8 mouse cellular contexts compared by ENCODE assay signal in genomic region chr19:41846366-41847090, GRCm38 (mm10). TPM values are rescaled to one million over a fixed set of nuclear protein-coding genes. Genes with fewer than 3 reads are reported as not detected.
DNase-seq lines count a peak whose midpoint lies in the region; ATAC-seq and TF ChIP-seq lines count a peak whose summit lies in the region.

No protein-coding gene starts in this region.

- TF ChIP-seq POLR2A in heart, adult 2 months (IDR thresholded peaks at IDR 0.05; ENCODE audit: insufficient read depth, low read depth, low read length) = no peak

- no peaks in the 10 kb centered on the region for H3K79me2 ChIP-seq in heart, adult 2 months (replicated peaks; ENCODE audit: control insufficient read depth, insufficient read depth, low read length)

- no peak for ATAC-seq in embryonic facial prominence, embryonic 15.5 days (ENCODE audit: insufficient number of reproducible peaks, low FRiP score, low TSS enrichment, low read depth)
- ATAC-seq in hindbrain, embryonic 12.5 days (ENCODE audit: low FRiP score) = no peak
- no peak for ATAC-seq in lung, postnatal 0 days

- 0 out of 2 replicates have a peak, but pooled peaks have one; percentile 31 for TF ChIP-seq EP300 in heart, adult 2 months (IDR thresholded peaks at IDR 0.05; ENCODE audit: insufficient read depth, low read depth, low read length)
- TF ChIP-seq EP300 in lung, postnatal 0 days (IDR thresholded peaks at IDR 0.05) = no peak

- peaks cover 4% of the 10 kb centered on the region for H3K4me1 ChIP-seq in heart, adult 2 months (ENCODE audit: control insufficient read depth, insufficient read depth, low read length)
- peaks cover 29% of the 10 kb centered on the region for H3K4me1 ChIP-seq in embryonic facial prominence, embryonic 15.5 days
- H3K4me1 ChIP-seq in hindbrain, embryonic 12.5 days = peaks cover 32% of the 10 kb centered on the region
- H3K4me1 ChIP-seq in lung, postnatal 0 days (ENCODE audit: insufficient read depth, low read depth, low read length) = peaks cover 4% of the 10 kb centered on the region; the same call in 1 of the 2 replicates

- peak overlapping the region; percentile 88 for H3K9ac ChIP-seq in heart, adult 2 months (ENCODE audit: low read depth, low read length)
- peak overlapping the region; percentile 50 for H3K9ac ChIP-seq in embryonic facial prominence, embryonic 15.5 days
- H3K9ac ChIP-seq in hindbrain, embryonic 12.5 days = peak overlapping the region; percentile 87
- peak overlapping the region; percentile 78; the same call in 1 of the 2 replicates for H3K9ac ChIP-seq in lung, postnatal 0 days (replicated peaks; ENCODE audit: low read depth)

- DNase-seq in heart, adult 2 months = peak; percentile 37 to 38
- no peak for DNase-seq in heart, postnatal 25 days (ENCODE audit: low spot score)
- DNase-seq in Muller cell, postnatal 12 days (ENCODE audit: inconsistent ontology term) = peak; percentile 54
- peak; percentile 16 for DNase-seq in lung, postnatal 0 days (ENCODE audit: low spot score)
- DNase-seq in left cerebral cortex, adult 9 months (ENCODE audit: low spot score in 2 of 2) = no peak
- DNase-seq in spleen, postnatal 14 days (ENCODE audit: low spot score in 2 of 2) = no peak

- no peaks in the 10 kb centered on the region for H3K27me3 ChIP-seq in heart, adult 2 months (ENCODE audit: control insufficient read depth, insufficient read depth, low read length)
- H3K27me3 ChIP-seq in embryonic facial prominence, embryonic 15.5 days = 0 out of 2 replicates have a peak, but pooled peaks cover 5% of the 10 kb centered on the region
- H3K27me3 ChIP-seq in hindbrain, embryonic 12.5 days = no peaks in the 10 kb centered on the region
- H3K27me3 ChIP-seq in lung, postnatal 0 days (replicated peaks; ENCODE audit: insufficient read depth, low read length) = no peaks in the 10 kb centered on the region

- peak overlapping the region; percentile 99 for H3K27ac ChIP-seq in heart, adult 2 months
- no peak overlapping the region for H3K27ac ChIP-seq in embryonic facial prominence, embryonic 15.5 days (replicated peaks)
- peak overlapping the region; percentile 92; the same call in 1 of the 2 replicates for H3K27ac ChIP-seq in hindbrain, embryonic 12.5 days
- H3K27ac ChIP-seq in lung, postnatal 0 days (ENCODE audit: low read length) = peak overlapping the region; percentile 94

- peak overlapping the region; percentile 98 for H3K4me2 ChIP-seq in embryonic facial prominence, embryonic 15.5 days (replicated peaks)
- peak overlapping the region; percentile 98 for H3K4me2 ChIP-seq in hindbrain, embryonic 12.5 days (replicated peaks)
- peak overlapping the region; percentile 97 for H3K4me2 ChIP-seq in lung, postnatal 0 days (replicated peaks; ENCODE audit: low read depth, low read length)

- intact Hi-C loops in heart, adult 2 months (cut with DNase I) = loop anchor here (2.0 to 5.0 kb wide), 2 partner anchors 66 to 68 kb away; partner anchors contain the start of gene Pgam1
- intact Hi-C loops in heart, postnatal 25 days (cut with DNase I) = loop anchor here (2.0 kb wide), 2 partner anchors 16 to 44 kb away; partner anchors contain the start of gene Arhgap19

- no peaks in the 10 kb centered on the region for H3K36me3 ChIP-seq in heart, adult 2 months (ENCODE audit: control insufficient read depth, insufficient read depth, low read length)
- no peaks in the 10 kb centered on the region for H3K36me3 ChIP-seq in embryonic facial prominence, embryonic 15.5 days
- H3K36me3 ChIP-seq in hindbrain, embryonic 12.5 days = no peaks in the 10 kb centered on the region
- no peaks in the 10 kb centered on the region for H3K36me3 ChIP-seq in lung, postnatal 0 days (ENCODE audit: insufficient read depth, low read length)

- H3K4me3 ChIP-seq in heart, adult 2 months = peak overlapping the region; percentile 81
- peak overlapping the region; percentile 72 for H3K4me3 ChIP-seq in embryonic facial prominence, embryonic 15.5 days (replicated peaks)
- H3K4me3 ChIP-seq in hindbrain, embryonic 12.5 days = peak overlapping the region; percentile 89
- H3K4me3 ChIP-seq in lung, postnatal 0 days (ENCODE audit: low read depth, low read length) = peak overlapping the region; percentile 79

- peak; percentile 42 for TF ChIP-seq CTCF in heart, adult 2 months (IDR thresholded peaks at IDR 0.05)
- peak; percentile 38 for TF ChIP-seq CTCF in lung, postnatal 0 days (IDR thresholded peaks at IDR 0.05)

- WGBS in heart, adult 2 months = 15% methylated on average over 21 of the region's 21 CpGs
- 18% methylated on average over 21 of the region's 21 CpGs for WGBS in embryonic facial prominence, embryonic 15.5 days
- WGBS in hindbrain, embryonic 12.5 days = 12% methylated on average over 21 of the region's 21 CpGs
- 9% methylated on average over 21 of the region's 21 CpGs for WGBS in lung, postnatal 0 days

- H3K9me3 ChIP-seq in embryonic facial prominence, embryonic 15.5 days (replicated peaks) = no peaks in the 10 kb centered on the region
- no peaks in the 10 kb centered on the region for H3K9me3 ChIP-seq in hindbrain, embryonic 12.5 days (replicated peaks)
- H3K9me3 ChIP-seq in lung, postnatal 0 days (ENCODE audit: low read length) = no peaks in the 10 kb centered on the region

RNA-seq across cellular contexts. Expression of gene Frat2, which starts 1.4 kb away (rescaled TPM):
- total RNA-seq in heart, adult 2 months (2021) = 1 to 10 TPM; 2.7 to 4.9 TPM
- polyA plus RNA-seq in heart, adult 2 months (2012; rRNA removed) = 1.4 and 1.7 TPM in 2 replicates
- total RNA-seq in heart, postnatal 25 days (2021) = 1 to 10 TPM; 5.6 to 5.8 TPM
- polyA plus RNA-seq in embryonic facial prominence, embryonic 15.5 days (2015; fragmentation: Nextera tagmentation; extraction: Ambion mirVana) = 5.6 and 7.1 TPM in 2 replicates
- 14.5 and 15.3 TPM in 2 replicates for polyA plus RNA-seq in hindbrain, embryonic 12.5 days (2016; fragmentation: Nextera tagmentation; extraction: Ambion mirVana)
- 4.6 and 5.9 TPM in 2 replicates for polyA plus RNA-seq in lung, postnatal 0 days (2015; fragmentation: Nextera tagmentation; extraction: Ambion mirVana)

RNA-seq across cellular contexts. Expression of gene Frat1, which starts 16.8 kb away (rescaled TPM):
- 1 to 10 TPM; 2.5 to 3.9 TPM for total RNA-seq in heart, adult 2 months (2021)
- 1.3 TPM in 2 replicates for polyA plus RNA-seq in heart, adult 2 months (2012; rRNA removed)
- total RNA-seq in heart, postnatal 25 days (2021) = 1 to 10 TPM; 3.7 to 4.9 TPM
- polyA plus RNA-seq in embryonic facial prominence, embryonic 15.5 days (2015; fragmentation: Nextera tagmentation; extraction: Ambion mirVana) = 6.6 and 7.0 TPM in 2 replicates
- 16.8 and 19.4 TPM in 2 replicates for polyA plus RNA-seq in hindbrain, embryonic 12.5 days (2016; fragmentation: Nextera tagmentation; extraction: Ambion mirVana)
- 12.8 and 14.1 TPM in 2 replicates for polyA plus RNA-seq in lung, postnatal 0 days (2015; fragmentation: Nextera tagmentation; extraction: Ambion mirVana)

RNA-seq across cellular contexts. Expression of gene Arhgap19, which starts 44.7 kb away (rescaled TPM):
- 1 to 10 TPM; 1.7 to 2.0 TPM for total RNA-seq in heart, adult 2 months (2021)
- polyA plus RNA-seq in heart, adult 2 months (2012; rRNA removed) = 1.4 and 2.1 TPM in 2 replicates
- total RNA-seq in heart, postnatal 25 days (2021) = 1 to 10 TPM; 1.6 to 1.8 TPM
- 17.3 and 17.5 TPM in 2 replicates for polyA plus RNA-seq in embryonic facial prominence, embryonic 15.5 days (2015; fragmentation: Nextera tagmentation; extraction: Ambion mirVana)
- 22.4 and 23.2 TPM in 2 replicates for polyA plus RNA-seq in hindbrain, embryonic 12.5 days (2016; fragmentation: Nextera tagmentation; extraction: Ambion mirVana)
- polyA plus RNA-seq in lung, postnatal 0 days (2015; fragmentation: Nextera tagmentation; extraction: Ambion mirVana) = 2.1 and 2.8 TPM in 2 replicates

RNA-seq across cellular contexts. Expression of gene Rrp12, which starts 49.4 kb away (rescaled TPM):
- total RNA-seq in heart, adult 2 months (2021) = 10 to 100 TPM; 13.7 to 17.4 TPM
- polyA plus RNA-seq in heart, adult 2 months (2012; rRNA removed) = 6.6 and 6.9 TPM in 2 replicates
- total RNA-seq in heart, postnatal 25 days (2021) = 10 to 100 TPM; 14.1 to 15.5 TPM
- polyA plus RNA-seq in embryonic facial prominence, embryonic 15.5 days (2015; fragmentation: Nextera tagmentation; extraction: Ambion mirVana) = 16.1 and 16.7 TPM in 2 replicates
- 18.3 and 20.9 TPM in 2 replicates for polyA plus RNA-seq in hindbrain, embryonic 12.5 days (2016; fragmentation: Nextera tagmentation; extraction: Ambion mirVana)
- polyA plus RNA-seq in lung, postnatal 0 days (2015; fragmentation: Nextera tagmentation; extraction: Ambion mirVana) = 2.7 and 2.9 TPM in 2 replicates

Comparison
In these comparisons a context has a peak if more than half of its experiments do, and no peak if none do; other contexts are left out.
1. DNase-seq: peak in heart, adult 2 months (2 of 2), Muller cell, postnatal 12 days (single experiment) and lung, postnatal 0 days (single experiment); none in heart, postnatal 25 days (single experiment), left cerebral cortex, adult 9 months (0 of 2) and spleen, postnatal 14 days (0 of 2).
2. Peak in every context shown above with its lines, with median percentiles within 50 percentile points of each other: H3K4me3 ChIP-seq, H3K9ac ChIP-seq and H3K4me2 ChIP-seq.